Mouse (Mus musculus): ENCODE measurements around the gene Prdm16. TPM values are rescaled to one million over a fixed set of nuclear protein-coding genes. Genes with fewer than 3 reads are reported as not detected.

Prdm16 gene
- polyA plus RNA-seq, 1 experiment from 2014 or later = 12.5 TPM

DNA sequence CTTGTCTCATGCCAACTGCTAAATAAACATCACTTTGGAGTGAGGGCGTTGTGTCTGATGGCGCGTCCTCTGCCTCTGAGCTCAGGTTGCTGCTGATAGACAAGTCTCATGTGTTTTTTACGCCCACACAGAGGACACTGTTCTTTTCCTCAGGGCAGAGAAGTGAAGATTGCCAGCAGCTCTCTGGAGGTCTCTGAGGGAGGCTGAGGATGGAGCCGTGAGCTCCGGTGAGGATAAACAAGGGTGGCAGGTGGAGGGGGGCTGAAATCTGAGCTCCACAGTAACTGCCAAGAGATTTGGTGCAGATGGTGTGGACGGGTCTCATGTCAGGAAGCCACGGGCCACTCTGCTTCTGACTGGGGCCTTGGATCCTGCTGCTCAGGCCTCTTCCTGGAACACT lies 249.9 kb downstream of the Prdm16 start:
- no peak overlapping the region for H3K4me3 ChIP-seq
- H3K9me3 ChIP-seq (replicated peaks) = no peaks in the 10 kb centered on the region
- H3K27ac ChIP-seq (replicated peaks) = peak overlapping the region; percentile 60
- WGBS = 68% methylated on average over 8 of the region's 8 CpGs
- H3K27me3 ChIP-seq (ENCODE audit: low read depth, poor library complexity, severe bottlenecking) = peaks cover 42% of the 10 kb centered on the region
- DNase-seq (ENCODE audit: low spot score) = no peak
- no peaks in the 10 kb centered on the region for H3K36me3 ChIP-seq
- peaks cover 46% of the 10 kb centered on the region for H3K4me1 ChIP-seq

DNA sequence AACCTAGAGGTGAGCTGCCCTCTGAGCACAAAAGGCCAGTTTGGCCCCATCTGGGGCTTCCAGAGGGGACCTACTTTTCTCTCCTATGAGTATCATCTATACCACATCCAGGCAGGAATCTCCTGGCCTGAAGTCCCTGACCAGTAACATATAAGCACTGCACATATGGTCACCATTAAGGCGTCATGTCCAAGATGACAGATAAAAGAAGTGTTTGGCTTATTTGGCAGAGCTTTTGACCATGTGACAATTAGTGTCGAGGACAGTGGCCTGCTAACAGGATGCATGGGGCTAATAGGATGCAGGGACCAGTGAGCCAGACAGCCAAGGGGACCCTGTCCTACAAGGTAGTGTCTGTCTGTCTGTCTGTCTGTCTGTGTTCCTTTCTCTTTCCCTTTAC lies 250.8 kb downstream of the Prdm16 start:
- Histone ChIP-seq H3K9me3 (replicated peaks) (no peaks in the 10 kb centered on the region), H3K27me3 (ENCODE audit: low read depth, poor library complexity, severe bottlenecking) (peaks cover 34% of the 10 kb centered on the region), H3K4me3 (no peak overlapping the region), H3K4me1 (peaks cover 38% of the 10 kb centered on the region), H3K36me3 (no peaks in the 10 kb centered on the region), H3K27ac (replicated peaks) (no peak overlapping the region)
- no peak for DNase-seq (ENCODE audit: low spot score)
- WGBS = 74% methylated on average over 2 of the region's 2 CpGs

GRCm38 (mm10) chr4:154385208-154385607 lies 251.5 kb downstream of the Prdm16 start:
- Histone ChIP-seq H3K9me3 (replicated peaks) (no peaks in the 10 kb centered on the region), H3K4me1 (peaks cover 30% of the 10 kb centered on the region), H3K27me3 (ENCODE audit: low read depth, poor library complexity, severe bottlenecking) (peaks cover 34% of the 10 kb centered on the region), H3K27ac (replicated peaks) (peak overlapping the region; percentile 43), H3K4me3 (no peak overlapping the region), H3K36me3 (no peaks in the 10 kb centered on the region)
- 74% methylated on average over 8 of the region's 8 CpGs for WGBS
- DNase-seq (ENCODE audit: low spot score) = no peak

DNA sequence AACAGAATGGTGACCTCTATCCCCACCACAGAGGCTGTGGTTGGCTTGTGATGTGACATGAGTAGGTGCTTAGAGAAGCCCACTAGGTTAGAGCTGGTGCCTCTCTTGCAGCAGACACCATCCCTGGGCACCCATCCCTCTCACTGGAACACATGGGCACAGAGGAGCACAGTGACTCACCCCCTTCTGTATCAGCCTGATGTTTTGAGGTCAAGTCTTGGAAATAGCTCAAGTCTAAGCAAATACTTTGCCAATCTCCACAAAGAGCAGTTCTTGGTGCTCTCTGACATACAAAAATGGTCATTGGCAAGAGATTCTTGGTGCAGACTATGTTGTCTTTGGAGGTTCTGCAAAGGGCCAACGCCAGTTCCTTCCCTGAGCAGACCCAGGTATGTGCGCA lies 257.8 kb downstream of the Prdm16 start:
- H3K9me3 ChIP-seq (replicated peaks) = no peaks in the 10 kb centered on the region
- no peak overlapping the region for H3K27ac ChIP-seq (replicated peaks)
- WGBS = 97% methylated on average over 2 of the region's 2 CpGs
- no peak overlapping the region for H3K4me3 ChIP-seq
- no peaks in the 10 kb centered on the region for H3K4me1 ChIP-seq
- DNase-seq (ENCODE audit: low spot score) = no peak
- H3K36me3 ChIP-seq = no peaks in the 10 kb centered on the region
- H3K27me3 ChIP-seq (ENCODE audit: low read depth, poor library complexity, severe bottlenecking) = peaks cover 12% of the 10 kb centered on the region

GRCm38 (mm10) chr4:154375939-154376625 lies 260.6 kb downstream of the Prdm16 start:
- no peak for DNase-seq (ENCODE audit: low spot score)
- Histone ChIP-seq H3K27ac (replicated peaks) (no peak overlapping the region; the same call in 1 of the 2 replicates), H3K9me3 (replicated peaks) (no peaks in the 10 kb centered on the region), H3K4me3 (no peak overlapping the region), H3K4me1 (peaks cover 7% of the 10 kb centered on the region; the same call in 1 of the 2 replicates), H3K27me3 (ENCODE audit: low read depth, poor library complexity, severe bottlenecking) (peaks cover 12% of the 10 kb centered on the region), H3K36me3 (no peaks in the 10 kb centered on the region)
- WGBS = 88% methylated on average over 10 of the region's 10 CpGs

DNA sequence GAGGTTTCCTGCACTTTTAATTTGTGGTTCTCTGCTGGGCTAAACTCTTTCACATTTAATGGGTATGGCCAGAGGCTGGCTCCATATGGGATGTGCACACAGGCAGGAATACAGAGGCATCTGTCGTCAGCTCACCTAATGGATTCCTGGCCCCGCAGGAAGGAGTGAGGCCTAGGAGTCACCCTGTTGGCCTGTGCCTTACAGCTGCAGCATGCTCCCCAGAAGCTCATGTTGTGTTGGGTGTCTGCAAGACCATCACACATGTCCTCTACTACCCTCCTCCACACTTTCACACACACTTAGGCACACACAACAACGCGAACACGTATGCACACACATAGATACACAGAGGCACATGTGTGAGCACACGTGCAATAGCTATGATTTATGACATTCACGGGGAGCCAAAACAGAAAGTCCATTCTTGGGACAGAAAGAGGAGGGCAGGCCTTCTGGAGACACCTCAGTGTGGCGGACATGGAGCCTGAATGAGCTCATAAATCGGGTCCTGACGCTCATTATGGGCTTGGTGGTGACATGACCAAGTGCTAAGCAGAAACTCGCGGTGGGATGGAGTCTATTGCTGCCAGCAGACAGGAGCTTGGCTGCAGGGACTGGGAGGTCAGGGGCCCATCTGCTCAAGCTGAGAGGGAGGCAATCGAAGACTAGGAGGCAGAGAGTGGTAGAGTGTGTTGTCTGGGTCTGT lies 265.0 kb downstream of the Prdm16 start:
- Histone ChIP-seq H3K27ac (replicated peaks) (no peak overlapping the region; the same call in 1 of the 2 replicates), H3K9me3 (replicated peaks) (no peaks in the 10 kb centered on the region), H3K4me1 (peaks cover 20% of the 10 kb centered on the region), H3K27me3 (ENCODE audit: low read depth, poor library complexity, severe bottlenecking) (peaks cover 42% of the 10 kb centered on the region), H3K4me3 (no peak overlapping the region), H3K36me3 (no peaks in the 10 kb centered on the region)
- no peak for DNase-seq (ENCODE audit: low spot score)
- WGBS = 85% methylated on average over 13 of the region's 13 CpGs

GRCm38 (mm10) chr4:154370841-154371240 lies 265.8 kb downstream of the Prdm16 start:
- peaks cover 43% of the 10 kb centered on the region for H3K27me3 ChIP-seq (ENCODE audit: low read depth, poor library complexity, severe bottlenecking)
- DNase-seq (ENCODE audit: low spot score) = no peak
- 86% methylated on average over 8 of the region's 8 CpGs for WGBS
- H3K4me1 ChIP-seq = peaks cover 29% of the 10 kb centered on the region
- no peaks in the 10 kb centered on the region for H3K36me3 ChIP-seq
- H3K9me3 ChIP-seq (replicated peaks) = no peaks in the 10 kb centered on the region
- peak overlapping the region; percentile 49; the same call in 1 of the 2 replicates for H3K27ac ChIP-seq (replicated peaks)
- no peak overlapping the region for H3K4me3 ChIP-seq

DNA sequence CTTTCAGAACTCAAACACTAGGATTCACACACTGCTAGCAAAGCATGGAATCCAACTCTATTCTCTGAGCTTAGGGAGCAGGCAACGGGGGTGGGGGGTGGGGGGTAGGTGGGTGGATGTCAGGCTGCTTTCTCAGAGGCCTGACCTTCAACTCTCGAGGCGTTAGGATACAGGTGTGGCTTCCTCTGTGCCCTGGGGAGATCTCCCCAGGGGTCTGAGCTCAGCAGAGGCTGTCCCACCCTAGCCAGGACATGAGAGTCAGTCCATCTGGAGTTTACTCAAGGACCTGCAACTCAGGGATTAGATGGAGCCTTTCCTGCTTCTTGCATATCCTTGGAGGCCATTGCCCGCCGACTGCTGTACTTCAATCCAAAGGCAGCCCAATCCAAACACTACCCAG lies 267.6 kb downstream of the Prdm16 start:
- Histone ChIP-seq H3K9me3 (replicated peaks) (no peaks in the 10 kb centered on the region), H3K4me3 (no peak overlapping the region), H3K4me1 (peaks cover 40% of the 10 kb centered on the region), H3K27me3 (ENCODE audit: low read depth, poor library complexity, severe bottlenecking) (peaks cover 51% of the 10 kb centered on the region), H3K27ac (replicated peaks) (0 out of 2 replicates have a peak overlapping the region, but pooled peaks have one; percentile 13), H3K36me3 (no peaks in the 10 kb centered on the region)
- 82% methylated on average over 5 of the region's 5 CpGs for WGBS
- no peak for DNase-seq (ENCODE audit: low spot score)

GRCm38 (mm10) chr4:154366836-154367235 lies 269.8 kb downstream of the Prdm16 start:
- DNase-seq (ENCODE audit: low spot score) = no peak
- H3K27ac ChIP-seq (replicated peaks) = peak overlapping the region; percentile 71; the same call in 1 of the 2 replicates
- H3K4me1 ChIP-seq = peaks cover 40% of the 10 kb centered on the region
- H3K4me3 ChIP-seq = no peak overlapping the region
- 81% methylated on average over 6 of the region's 6 CpGs for WGBS
- no peaks in the 10 kb centered on the region for H3K36me3 ChIP-seq
- no peaks in the 10 kb centered on the region for H3K9me3 ChIP-seq (replicated peaks)
- peaks cover 60% of the 10 kb centered on the region for H3K27me3 ChIP-seq (ENCODE audit: low read depth, poor library complexity, severe bottlenecking)

DNA sequence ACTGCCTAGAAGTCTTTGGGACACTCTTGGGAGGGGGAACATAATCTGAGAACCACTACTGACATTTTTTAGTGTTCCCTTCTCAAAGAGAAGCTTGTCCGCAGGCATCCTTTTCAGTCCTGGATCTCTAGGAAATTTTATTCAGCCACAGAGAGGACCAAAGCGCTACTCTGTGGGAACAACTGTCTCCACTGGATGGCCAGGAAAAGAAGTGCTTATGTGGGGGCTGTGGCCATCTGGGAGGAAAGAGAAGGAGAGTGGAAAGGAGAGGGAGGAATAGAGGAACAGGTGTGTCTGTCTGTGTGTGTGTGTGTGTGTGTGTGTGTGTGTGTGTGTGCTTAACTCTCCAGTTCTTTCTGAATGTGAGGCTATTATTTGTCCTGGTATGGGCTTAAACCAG lies 271.9 kb downstream of the Prdm16 start:
- Histone ChIP-seq H3K27me3 (ENCODE audit: low read depth, poor library complexity, severe bottlenecking) (peaks cover 66% of the 10 kb centered on the region), H3K36me3 (no peaks in the 10 kb centered on the region), H3K9me3 (replicated peaks) (no peaks in the 10 kb centered on the region), H3K27ac (replicated peaks) (peak overlapping the region; percentile 13; the same call in 1 of the 2 replicates), H3K4me1 (peaks cover 33% of the 10 kb centered on the region), H3K4me3 (no peak overlapping the region)
- no peak for DNase-seq (ENCODE audit: low spot score)
- WGBS = 93% methylated on average over 2 of the region's 2 CpGs

DNA sequence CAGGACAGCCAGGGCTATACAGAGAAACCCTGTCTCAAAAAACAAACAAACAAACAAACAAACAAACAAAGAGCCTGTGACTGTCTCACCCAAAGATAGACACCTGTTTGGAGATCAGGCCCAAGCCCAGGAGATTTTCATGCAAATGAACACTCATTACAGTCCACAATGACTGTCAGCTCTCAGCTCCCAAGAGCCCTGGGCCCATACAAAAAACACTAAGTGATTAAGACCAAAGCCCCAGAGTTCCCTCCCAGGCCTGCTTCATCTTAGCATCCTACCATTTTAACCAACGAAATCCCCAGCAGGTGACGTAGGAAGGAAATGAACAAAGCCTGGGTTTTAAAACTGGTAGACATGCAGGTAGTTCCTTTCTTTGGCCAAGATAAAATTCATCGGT lies 275.8 kb downstream of the Prdm16 start:
- Histone ChIP-seq H3K4me3 (no peak overlapping the region), H3K36me3 (no peaks in the 10 kb centered on the region), H3K4me1 (peaks cover 32% of the 10 kb centered on the region), H3K9me3 (replicated peaks) (no peaks in the 10 kb centered on the region), H3K27me3 (ENCODE audit: low read depth, poor library complexity, severe bottlenecking) (peaks cover 63% of the 10 kb centered on the region), H3K27ac (replicated peaks) (no peak overlapping the region)
- DNase-seq (ENCODE audit: low spot score) = no peak
- 83% methylated on average over 3 of the region's 3 CpGs for WGBS

DNA sequence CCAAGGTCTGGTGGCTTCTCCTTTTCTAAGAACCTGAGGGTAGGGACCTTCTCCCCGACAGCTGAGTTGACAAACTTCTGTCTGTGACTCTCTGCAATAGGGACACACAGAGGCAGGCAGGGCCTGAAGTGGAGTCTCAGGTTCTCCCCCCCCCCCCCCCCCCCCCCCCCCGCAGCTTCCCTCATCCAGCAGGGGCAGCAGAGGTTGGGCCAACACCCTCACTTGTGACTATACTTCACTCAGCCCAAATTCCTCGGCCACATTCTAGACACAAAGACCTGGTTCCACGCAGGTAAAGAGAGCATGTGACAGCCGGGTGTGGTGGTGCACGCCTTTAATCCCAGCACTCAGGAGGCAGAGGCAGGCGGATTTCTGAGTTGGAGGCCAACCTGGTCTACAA lies 276.2 kb downstream of the Prdm16 start:
- Histone ChIP-seq H3K36me3 (no peaks in the 10 kb centered on the region), H3K4me3 (no peak overlapping the region), H3K4me1 (peaks cover 28% of the 10 kb centered on the region), H3K9me3 (replicated peaks) (no peaks in the 10 kb centered on the region), H3K27ac (replicated peaks) (no peak overlapping the region), H3K27me3 (ENCODE audit: low read depth, poor library complexity, severe bottlenecking) (peaks cover 62% of the 10 kb centered on the region)
- no peak for DNase-seq (ENCODE audit: low spot score)
- WGBS = 89% methylated on average over 6 of the region's 7 CpGs

DNA sequence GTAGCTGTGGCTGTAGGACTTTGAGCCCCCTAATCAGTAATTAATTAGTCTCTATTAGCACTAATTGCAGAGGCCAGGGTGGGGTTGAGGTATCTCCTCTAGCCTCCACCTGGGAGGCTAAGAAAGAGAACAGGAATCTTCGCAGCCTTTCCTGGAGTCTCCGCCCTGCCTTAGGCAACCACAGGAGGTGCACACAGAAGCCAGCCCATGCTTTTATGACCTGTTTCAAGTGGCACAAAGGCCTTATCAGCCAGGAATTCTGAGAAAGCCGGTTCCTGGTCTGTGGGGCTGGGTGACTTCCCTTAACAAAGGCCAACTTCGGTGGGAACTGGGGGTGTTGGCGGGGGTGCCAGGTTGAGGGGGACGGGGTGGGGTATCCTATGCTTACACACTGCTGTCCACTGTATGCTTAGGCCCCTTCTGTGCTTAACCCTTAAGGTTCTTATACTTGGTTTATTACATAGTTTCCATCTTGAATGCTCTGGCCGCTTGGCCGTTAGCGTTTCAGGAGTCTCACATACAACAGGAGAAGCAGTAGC lies 276.8 kb downstream of the Prdm16 start:
- H3K4me3 ChIP-seq = no peak overlapping the region
- peaks cover 21% of the 10 kb centered on the region for H3K4me1 ChIP-seq
- H3K27ac ChIP-seq (replicated peaks) = 0 out of 2 replicates have a peak overlapping the region, but pooled peaks have one; percentile 42
- no peak for DNase-seq (ENCODE audit: low spot score)
- H3K27me3 ChIP-seq (ENCODE audit: low read depth, poor library complexity, severe bottlenecking) = peaks cover 55% of the 10 kb centered on the region
- WGBS = 85% methylated on average over 9 of the region's 9 CpGs
- H3K36me3 ChIP-seq = no peaks in the 10 kb centered on the region; the same call in 1 of the 2 replicates
- H3K9me3 ChIP-seq (replicated peaks) = no peaks in the 10 kb centered on the region

All from midbrain, embryonic 10.5 days (tissue).